Mouse (Mus musculus) adrenal gland, postnatal 25 days (tissue): Measurements from ENCODE around the gene Pogz. TPM values are rescaled to one million over a fixed set of nuclear protein-coding genes. Genes with fewer than 3 reads are reported as not detected.

Source experiments
- DNase-seq: peaks from one replicate; pipeline ENCODE4 v3.0.0; 2021; ENCODE audit warnings: mixed read lengths
- long read RNA-seq: library from polyadenylated mRNA; stranded (forward); transcript quantifications from one replicate; pipeline ENCODE4 v2.0.0, GENCODE M21; 2021
- total RNA-seq: library from RNA; stranded (reverse); gene quantifications from 2 replicates; pipeline ENCODE4 v1.2.3, GENCODE M21; 2021

Pogz gene
- 41.9 and 46.1 TPM in 2 replicates for total RNA-seq
- long read RNA-seq, partial matches to known transcripts = 1 of 5 reads
- long read RNA-seq, other reads (novel, unspliced or antisense) = 4 of 5 reads

- DNase-seq = peak; percentile 93
Observed at GRCm38 (mm10) chr3:94837183-94837890, at the start of gene Pogz. TSS of gene Pogz (plus strand) at chr3:94837567.

- DNase-seq = no peak
Observed at GRCm38 (mm10) chr3:94789071-94789470, 48.3 kb upstream of the Pogz start.

- DNase-seq = peak; percentile 20
Observed at GRCm38 (mm10) chr3:94789516-94789915, 47.9 kb upstream of the Pogz start.

- DNase-seq = no peak
Observed at GRCm38 (mm10) chr3:94792258-94792657, 45.1 kb upstream of the Pogz start.

GRCm38 (mm10) chr3:94793672-94794071 is 43.7 kb upstream of the Pogz start:
- no peak for DNase-seq

- DNase-seq = no peak
Observed at GRCm38 (mm10) chr3:94794359-94794758, 43.0 kb upstream of the Pogz start.

GRCm38 (mm10) chr3:94795596-94796140 is 41.7 kb upstream of the Pogz start:
- DNase-seq = no peak

GRCm38 (mm10) chr3:94796181-94796580 is 41.2 kb upstream of the Pogz start:
- no peak for DNase-seq

GRCm38 (mm10) chr3:94804146-94804545 is 33.2 kb upstream of the Pogz start:
- DNase-seq = no peak

- no peak for DNase-seq
Observed at GRCm38 (mm10) chr3:94804976-94805375, 32.4 kb upstream of the Pogz start.

GRCm38 (mm10) chr3:94808296-94808695 is 29.1 kb upstream of the Pogz start:
- DNase-seq = no peak

GRCm38 (mm10) chr3:94811628-94812027 is 25.7 kb upstream of the Pogz start:
- DNase-seq = no peak

GRCm38 (mm10) chr3:94813651-94814050 is 23.7 kb upstream of the Pogz start:
- peak; percentile 74 for DNase-seq

- no peak for DNase-seq
Observed at GRCm38 (mm10) chr3:94814063-94814462, 23.3 kb upstream of the Pogz start.

GRCm38 (mm10) chr3:94814663-94815062 is 22.7 kb upstream of the Pogz start:
- DNase-seq = no peak

GRCm38 (mm10) chr3:94815603-94816002 is 21.8 kb upstream of the Pogz start:
- DNase-seq = no peak

GRCm38 (mm10) chr3:94817731-94818130 is 19.6 kb upstream of the Pogz start:
- DNase-seq = no peak

- no peak for DNase-seq
Observed at GRCm38 (mm10) chr3:94819452-94820425, 17.6 kb upstream of the Pogz start.

- DNase-seq = peak; percentile 47
Observed at GRCm38 (mm10) chr3:94821008-94821638, 16.2 kb upstream of the Pogz start.

- no peak for DNase-seq
Observed at GRCm38 (mm10) chr3:94822082-94822481, 15.3 kb upstream of the Pogz start.

GRCm38 (mm10) chr3:94824110-94824509 is 13.3 kb upstream of the Pogz start:
- DNase-seq = no peak

- no peak for DNase-seq
Observed at GRCm38 (mm10) chr3:94832100-94832499, 5.3 kb upstream of the Pogz start.
